Mouse (Mus musculus) heart, postnatal 36 days (tissue): Measurements from ENCODE around the gene Hmgcr. TPM values are rescaled to one million over a fixed set of nuclear protein-coding genes. Genes with fewer than 3 reads are reported as not detected.
A peak's percentile ranks its signal among the peaks of the same experiment; 100 is the strongest.

Source experiments
- DNase-seq, 2 experiments: peaks; one replicate each; pipeline ENCODE4 v3.0.0; 2021 to 2022
- intact Hi-C: fragments of 180-260 bp; cut with DNase I; formaldehyde crosslinking; loops from one replicate; pipeline ENCODE4 v1.15.1; 2025
- total RNA-seq, 2 experiments: library from RNA; stranded (reverse); gene quantifications; 2 replicates each; pipeline ENCODE4 v1.2.3; 2021

Hmgcr gene
- total RNA-seq = 1 to 10 TPM; 7.9 to 8.9 TPM

DNA sequence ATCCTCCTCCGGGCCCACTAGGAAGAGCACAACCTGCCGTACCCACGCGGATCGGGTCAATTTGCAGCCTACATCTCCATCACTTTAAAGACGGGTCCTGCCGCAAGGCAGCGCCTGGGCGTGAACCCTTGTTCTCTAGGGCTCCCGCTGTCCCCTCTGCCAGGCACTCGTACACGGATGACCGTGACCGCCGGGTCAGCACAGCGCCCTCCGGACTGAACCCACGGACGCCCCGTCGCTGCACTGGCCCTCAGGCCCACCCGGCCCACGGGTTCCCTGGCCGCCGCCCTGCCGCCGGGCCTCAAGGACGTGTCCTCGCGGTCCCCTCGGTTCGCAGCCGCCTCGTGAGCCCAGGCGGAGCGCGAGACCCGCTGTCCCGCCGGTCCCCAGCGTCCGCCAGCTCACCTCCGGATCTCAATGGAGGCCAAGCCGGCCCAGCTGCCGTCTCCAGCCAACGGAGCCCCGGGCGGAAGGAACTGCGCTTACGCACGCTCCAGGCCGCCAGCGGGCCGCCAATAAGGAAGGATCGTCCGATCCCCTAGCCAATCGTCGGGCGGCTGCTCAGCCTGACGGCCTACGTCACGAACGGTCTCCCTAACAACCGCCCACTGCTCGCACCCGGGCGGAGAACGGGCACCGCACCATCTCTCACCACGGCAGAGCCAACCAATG, at the start of gene Hmgcr:
Gene Hmgcr (minus strand): TSS at position 531 of the 672 bp plus-strand sequence.
- intact Hi-C loops = no loop called here

DNA sequence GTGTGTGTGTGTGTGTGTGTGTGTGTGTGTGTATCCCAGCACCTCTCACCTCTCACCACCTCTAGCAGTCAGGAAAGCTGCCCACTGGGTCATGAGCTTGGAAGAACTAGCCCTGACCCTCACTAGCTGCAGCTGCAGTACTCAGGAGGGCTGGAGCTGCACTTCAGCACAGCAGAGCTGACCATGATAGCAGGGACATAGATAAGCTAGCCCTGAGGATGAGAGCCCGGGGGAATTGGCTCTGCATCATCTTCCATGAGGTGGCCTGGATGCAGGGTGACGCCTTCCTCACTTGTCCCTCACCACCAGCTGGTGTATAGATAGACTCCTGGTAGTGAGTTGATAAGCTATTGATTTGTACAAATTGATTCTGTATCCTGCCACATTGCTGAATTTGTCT, 49.3 kb upstream of the Hmgcr start:
- intact Hi-C loops = no loop called here
- DNase-seq = no peak

More for the DNA sequence above, at the start of gene Hmgcr:
- DNase-seq = peak; percentile 95 to 96

DNA sequence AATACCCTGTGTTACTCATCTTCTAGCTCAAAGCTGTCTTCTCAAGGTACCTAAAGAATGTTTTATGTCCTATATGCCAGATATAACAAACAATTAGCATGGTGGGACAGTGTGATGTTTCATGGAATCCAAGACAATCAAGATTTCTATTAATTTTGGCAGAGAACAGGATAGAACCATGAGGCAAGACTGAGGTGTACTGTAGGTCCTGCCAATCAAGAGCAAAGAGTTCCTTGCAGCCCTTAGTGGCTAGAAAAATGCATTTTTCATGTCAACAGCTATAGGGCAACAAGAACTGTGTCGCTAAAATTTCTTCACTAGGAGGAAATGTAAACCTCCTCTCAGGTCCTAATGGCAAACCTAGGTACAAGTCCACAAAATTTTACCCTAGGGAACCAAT, 47.1 kb upstream of the Hmgcr start:
- intact Hi-C loops = no loop called here
- no peak for DNase-seq

DNA sequence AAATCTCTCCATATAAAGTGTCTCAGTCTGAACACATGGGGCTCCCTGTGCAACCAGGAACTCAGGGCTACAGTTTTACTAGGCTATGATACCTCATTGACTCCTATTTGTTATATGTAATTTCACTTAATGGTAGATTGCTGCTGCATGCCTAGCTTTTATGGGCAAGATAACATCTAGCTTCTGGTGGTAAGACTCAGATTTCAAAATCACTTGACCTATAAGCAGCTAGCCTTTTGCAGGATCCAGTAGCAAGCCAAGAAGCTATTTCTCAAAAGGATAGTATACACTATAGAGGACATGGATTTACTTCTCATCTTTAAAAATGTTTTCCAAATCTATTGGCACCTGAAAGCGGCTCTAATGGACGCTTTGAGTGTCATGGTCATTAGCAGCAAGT, 45.6 kb upstream of the Hmgcr start:
- no peak for DNase-seq
- intact Hi-C loops = no loop called here

DNA sequence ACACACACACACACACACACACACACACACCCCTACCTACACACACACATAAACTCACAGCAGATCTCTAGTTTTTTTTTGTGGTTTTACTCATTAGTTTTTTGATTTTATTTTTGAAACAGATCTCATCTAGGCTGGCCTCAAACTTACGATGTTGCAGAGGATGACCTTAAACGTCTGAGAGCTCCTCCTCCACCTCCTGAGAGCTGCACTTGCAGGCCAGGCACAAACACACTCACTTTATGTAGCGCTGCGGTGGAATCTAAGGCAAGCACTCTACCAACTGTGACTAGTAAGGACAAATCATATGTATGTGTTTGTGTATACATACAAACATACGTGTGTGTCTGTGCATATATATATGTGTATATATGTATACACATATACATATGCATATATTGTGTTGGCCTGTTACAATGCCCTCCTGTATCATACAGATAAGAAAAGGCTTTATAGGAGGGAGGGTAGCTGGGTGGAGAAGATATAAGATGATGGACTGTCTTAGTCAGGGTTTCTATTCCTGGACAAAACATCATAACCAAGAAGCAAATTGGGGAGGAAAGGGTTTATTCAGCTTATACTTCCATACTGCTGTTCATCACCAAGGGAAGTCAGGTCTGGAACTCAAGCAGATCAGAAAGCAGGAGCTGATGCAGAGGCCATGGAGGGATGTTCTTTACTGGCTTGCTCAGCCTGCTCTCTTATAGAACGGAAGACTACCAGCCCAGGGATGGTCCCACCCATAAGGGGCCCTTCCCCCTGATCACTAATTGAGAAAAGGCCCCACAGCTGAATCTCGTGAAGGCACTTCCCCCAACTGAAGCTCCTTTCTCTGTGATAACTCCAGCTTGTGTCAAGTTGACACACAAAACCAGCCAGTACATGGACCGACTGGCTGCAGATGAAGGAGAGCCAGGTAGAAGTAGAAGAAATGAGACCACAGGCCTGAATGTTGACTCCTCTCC, 38.8 kb upstream of the Hmgcr start:
- intact Hi-C loops = no loop called here
- no peak for DNase-seq

DNA sequence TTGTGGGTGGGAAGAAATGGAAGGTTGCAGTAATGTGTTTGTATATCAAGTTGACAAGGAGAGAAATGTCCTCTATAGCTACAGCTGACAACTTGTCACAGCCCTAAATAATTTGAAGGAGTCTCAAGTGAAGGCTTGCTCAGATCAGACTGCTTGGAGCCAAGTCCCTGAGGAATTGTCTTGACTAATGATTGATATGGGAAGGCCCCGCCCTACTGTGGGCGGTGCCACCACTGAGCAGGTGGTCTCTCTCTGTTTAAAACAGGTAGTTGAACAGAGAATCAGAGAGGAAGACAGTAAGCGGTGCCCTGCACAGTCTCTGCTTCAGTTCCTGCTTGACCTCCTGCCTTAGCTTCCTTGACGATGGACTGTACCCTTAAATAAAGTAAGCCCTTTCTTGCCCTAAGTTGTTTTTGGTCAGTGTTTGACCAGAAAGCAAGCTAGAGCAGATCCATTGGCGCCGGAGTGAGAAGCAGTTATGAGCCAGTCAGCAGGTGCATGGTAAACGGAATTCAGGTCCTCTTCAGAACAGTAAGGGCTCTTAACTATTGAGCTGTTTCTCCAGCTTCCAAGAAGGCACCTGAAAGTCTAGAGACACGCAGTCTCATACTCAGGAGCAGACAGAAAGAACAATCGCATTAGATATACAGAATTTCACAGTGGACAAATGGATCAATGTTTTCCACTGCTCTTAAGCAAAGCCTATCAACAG, 32.0 kb upstream of the Hmgcr start:
- no peak for DNase-seq
- intact Hi-C loops = no loop called here

DNA sequence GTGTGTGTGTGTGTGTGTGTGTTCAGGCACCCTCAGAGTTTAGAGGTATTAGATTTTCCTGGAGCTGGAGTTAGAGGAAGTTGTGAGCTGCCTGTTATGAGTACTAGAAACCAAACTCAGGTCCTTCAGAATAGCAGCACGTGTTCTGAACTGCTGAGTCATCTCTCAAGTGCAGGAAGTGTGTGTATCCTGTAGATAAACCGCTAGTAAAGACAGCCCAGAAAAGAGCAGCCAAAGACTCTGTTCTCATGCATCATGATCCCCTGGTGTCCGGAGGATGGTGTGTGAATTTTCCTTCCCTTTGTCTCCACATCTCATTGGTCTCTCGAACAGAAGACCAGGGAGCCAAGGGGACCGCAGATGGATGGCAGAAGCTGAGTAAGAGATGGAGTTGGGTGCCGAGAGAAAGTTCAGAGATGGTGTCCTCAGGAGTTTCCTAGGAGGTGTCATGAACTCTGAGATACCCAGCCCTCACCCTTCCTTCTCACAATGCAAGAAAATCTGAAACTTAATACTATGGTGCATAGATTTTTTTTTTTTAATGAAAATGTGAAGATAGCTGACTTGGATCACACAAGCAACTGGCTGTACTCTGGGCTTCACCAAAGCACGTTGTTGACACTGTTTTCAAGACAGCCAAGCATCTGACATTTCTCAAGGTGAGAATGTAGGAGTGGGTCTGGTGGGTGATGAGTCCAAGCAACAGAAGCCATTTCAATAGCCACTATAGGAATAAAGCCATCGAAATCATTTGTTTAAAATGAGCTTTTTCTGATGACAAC, 27.3 kb upstream of the Hmgcr start:
- DNase-seq = peak in 1 of 2 experiments; percentile 3
- intact Hi-C loops = no loop called here

DNA sequence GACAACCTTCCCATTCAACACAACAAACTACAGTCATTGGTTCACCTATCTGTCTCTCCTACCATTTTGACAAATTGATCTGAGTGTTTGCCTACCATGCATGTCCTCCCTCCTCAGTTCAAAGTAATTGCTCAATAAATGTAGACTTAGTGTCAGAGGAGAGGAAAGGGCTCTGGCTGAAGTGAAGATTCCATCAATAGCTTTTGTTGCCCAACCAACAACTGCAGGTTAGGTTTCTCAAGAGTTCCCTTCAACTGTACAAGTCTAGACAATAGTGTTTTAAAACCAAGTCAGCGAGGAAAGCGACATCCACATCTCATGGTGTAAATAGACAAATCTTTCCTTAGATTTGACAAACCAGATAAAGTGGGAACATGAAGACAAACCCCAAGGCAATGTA, 24.7 kb upstream of the Hmgcr start:
- no peak for DNase-seq
- intact Hi-C loops = no loop called here

DNA sequence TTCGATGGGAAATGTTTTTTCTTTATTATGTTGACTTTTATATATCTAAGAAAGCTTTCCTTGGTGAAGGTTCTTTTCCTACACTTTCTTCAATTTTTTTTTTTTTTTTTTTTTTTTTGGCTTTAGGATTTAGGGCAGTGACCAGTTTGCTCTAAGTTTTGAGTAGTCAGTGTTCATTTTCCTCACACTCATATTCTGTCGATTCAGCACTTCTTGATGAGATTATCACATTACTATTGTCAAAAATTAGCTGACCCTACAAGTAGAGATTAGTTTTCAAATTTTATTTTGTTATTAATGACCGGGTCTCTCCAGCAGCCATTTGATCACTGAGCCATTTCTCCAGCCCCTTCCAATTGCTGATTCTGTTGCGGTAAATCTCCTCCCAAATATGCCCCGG, 19.2 kb upstream of the Hmgcr start:
- intact Hi-C loops = no loop called here
- no peak for DNase-seq

DNA sequence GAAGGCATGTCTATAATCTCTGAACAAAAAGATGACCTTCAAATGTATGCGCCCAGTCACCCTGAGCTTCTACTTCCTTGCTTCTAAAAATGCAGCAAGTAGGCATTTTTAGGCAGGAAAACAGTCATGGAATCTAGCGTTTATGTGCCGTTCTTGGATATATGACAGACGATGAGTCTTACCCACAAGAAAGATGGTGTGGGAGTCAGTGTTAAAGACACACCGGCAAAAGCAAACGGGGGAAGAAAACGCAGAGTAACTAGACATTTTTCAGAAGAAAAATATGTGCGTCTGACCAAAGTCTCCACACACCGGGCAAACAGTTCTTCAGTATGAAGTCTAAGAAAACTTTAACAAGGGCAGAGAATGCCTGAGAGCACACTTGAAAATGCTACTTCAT, 16.5 kb upstream of the Hmgcr start:
- intact Hi-C loops = no loop called here
- no peak for DNase-seq

DNA sequence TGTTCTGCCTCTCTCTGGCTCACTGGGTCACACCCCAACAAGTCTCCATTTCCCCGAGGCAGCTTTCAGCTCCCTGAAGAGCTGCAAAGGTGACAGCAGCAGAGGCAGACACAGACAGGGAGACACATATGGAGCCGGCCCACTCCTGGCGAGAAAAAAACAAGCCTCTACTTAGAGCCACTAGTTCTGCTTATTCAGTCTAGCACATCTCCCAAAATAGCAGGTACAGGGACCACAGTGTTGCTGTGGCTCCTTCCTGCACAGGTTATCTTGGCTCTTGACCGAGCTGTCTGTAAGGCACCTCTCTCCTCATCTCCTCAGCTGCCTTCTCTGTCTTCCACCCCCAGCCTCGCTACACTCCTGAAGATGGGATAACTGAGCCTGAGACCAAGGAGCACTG, 14.0 kb upstream of the Hmgcr start:
- DNase-seq = no peak
- intact Hi-C loops = no loop called here

DNA sequence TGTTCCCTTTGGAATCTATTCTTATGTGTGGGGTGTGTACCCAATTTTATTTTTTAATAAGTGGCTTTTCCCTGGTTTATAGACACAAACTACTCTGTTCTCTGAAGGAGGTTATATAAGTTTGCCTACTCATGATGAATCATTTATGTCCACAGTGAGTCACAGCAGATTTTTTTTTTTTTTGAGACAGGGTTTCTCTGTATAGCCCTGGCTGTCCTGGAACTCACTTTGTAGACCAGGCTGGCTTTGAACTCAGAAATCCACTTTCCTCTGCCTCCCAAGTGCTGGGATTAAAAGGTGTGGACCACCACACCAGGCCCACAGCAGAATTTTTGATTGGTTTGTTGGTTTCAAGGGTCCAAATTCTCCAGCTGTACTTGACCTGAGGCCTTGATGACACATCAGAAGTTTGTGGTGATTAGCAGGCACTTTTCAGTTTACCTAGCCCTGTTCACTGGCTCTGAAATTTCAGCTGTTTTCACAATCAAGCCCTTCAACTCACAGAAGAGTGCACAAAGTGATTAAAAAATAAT, 10.4 kb upstream of the Hmgcr start:
- no peak for DNase-seq
- intact Hi-C loops = no loop called here

DNA sequence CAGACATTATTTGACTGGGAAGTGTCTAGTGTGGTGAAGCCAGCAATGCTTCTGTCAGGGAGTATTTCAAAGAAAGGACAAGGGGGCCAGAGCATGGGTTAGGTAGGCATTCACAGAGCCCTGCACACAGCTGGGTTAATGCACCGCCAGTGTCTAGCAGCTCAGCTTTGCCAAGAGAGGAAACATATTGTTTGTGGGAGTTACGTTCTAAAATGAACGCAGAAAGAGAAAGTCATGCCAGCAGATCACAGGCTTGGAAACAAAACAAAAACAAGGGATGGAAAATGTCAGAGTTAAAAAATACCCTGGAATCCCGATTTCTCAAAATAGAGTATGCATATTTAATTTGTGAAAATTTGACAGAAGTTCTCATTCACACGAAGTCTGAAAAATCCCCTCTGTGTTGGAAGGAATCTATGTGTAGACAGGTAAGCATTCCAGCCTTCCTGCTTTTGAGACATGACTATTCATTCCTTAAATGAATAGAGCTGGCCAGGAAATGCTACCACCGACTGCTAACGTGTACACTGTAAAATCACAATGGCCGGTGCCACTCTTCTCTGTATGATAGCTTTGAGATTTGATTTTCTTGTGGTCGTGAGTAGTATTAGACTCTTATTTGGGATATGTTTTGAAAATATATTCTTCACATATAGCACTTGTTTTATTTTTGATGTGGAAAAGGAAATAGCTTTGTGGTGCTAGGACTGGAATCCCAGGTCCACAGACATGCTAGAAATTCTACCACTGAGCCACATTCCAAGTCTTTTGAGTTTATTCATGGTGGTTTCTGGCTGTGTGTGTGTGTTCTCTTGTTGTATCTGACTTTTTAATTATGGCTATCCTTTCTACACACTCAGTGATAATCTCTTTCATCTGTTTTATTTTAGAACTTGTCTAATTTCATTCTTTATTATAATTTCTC, 9.7 kb upstream of the Hmgcr start:
- DNase-seq = no peak
- intact Hi-C loops = no loop called here

DNA sequence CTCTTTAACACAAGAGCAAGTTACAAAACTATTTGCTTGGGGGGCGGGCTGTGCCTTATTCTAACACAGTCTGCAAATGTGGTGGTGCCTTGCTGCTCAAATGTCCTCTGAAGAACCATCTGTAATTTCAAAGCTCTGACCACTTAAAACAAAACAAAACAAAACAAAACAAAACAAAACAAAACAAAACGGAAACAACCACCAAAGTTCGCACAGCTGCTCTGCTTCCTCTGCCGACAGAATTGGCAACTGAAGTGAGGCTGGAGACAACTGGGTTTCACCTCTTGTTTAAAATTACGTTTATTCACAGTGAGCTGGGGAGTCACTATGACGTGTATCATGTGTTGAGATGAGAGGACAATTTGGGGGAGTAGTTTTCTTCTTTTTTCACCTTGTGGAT, 7.9 kb upstream of the Hmgcr start:
- intact Hi-C loops = no loop called here
- no peak for DNase-seq

DNA sequence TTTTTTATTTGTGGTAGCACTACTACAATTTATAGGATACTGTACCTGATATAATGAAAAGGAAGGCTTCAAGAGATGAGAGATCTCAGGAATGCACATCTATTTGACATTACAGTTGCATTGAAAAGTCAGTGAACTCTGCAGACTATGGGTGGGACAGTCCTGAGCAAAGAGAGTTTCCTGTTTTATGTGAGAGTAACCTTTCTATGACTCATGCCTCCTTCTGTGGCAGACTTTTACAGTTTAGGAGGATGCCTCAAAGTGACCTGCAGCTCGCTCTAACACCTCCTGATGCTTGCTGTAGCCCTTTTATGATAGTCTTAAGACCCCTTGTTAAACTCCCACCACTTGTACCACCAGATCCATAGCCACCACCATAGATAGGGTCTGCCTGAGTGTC, 6.3 kb upstream of the Hmgcr start:
- intact Hi-C loops = no loop called here
- DNase-seq = no peak

DNA sequence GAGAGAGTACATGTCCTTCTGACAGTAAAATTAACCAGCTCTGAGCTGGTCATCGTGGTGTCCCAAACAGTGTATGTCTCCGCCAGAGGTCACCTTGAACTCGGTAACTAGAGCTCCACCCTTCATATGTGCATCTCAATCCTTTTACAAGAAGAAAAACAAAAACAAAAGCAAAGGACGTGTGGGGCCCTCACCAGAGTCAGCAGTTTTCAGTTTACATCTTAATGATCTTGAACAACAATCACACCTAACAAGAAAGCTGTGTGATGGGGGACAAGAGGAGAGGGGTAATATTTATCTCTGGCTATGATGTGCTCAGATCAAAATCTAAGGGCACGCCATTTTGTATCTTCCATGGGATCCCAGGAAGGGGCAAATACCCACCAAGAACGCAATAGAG, 5.0 kb upstream of the Hmgcr start:
- no peak for DNase-seq
- intact Hi-C loops = no loop called here

DNA sequence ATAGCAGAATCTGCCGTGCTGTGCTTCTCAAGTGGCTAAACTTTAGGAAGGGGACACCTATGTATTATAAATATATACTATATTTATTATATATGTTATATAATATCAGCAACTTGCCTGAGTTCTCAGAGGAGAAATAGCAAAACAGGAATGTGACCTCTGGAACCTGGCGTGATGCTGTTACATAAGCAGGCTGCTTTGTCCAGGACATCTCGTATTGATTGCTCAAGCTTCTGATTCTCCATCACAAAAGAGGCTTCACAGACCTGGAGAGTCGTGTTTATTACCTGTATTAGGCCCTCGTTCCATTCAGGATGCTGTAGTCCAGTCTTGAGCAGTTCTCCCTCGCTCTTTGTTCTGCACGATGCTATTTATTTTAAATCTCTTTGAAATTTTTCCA, 3.1 kb upstream of the Hmgcr start:
- intact Hi-C loops = no loop called here
- DNase-seq = no peak

DNA sequence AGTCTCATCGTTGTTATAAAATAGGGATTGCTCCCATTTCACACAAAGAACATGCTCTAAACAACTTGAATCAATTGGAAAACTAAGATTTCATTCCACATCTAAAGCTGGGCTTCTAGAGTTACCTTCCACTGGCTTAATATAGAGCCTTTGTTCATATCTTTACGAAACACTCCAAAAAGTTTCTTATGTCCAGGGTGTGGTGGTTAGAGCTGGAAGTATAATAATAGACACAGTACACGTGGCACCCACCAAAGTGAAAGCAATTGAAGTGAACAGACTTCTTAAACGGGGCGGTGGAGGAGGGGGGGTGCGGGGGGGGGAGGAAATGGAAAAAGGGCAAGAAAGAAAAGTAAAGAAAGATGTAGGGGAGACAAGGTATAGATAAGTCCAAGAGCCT, 1.5 kb upstream of the Hmgcr start:
- intact Hi-C loops = no loop called here
- DNase-seq = no peak

DNA sequence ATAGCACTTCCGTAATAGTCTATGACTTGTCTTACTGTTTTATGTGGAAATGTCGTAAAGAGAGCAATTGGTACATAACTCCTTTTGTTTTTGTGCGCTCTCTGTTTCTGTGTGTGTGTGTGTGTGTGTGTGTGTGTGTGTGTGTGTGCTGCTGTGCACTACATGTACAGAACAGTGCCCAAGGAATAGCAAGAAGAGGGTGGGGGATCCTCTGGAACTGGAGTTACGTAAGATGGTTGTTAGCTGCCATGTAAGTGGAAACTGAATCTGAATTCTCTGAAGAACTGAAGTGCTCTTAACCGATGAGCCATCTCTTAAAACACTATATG, 1.1 kb upstream of the Hmgcr start:
- intact Hi-C loops = no loop called here
- DNase-seq = no peak
